Mouse (Mus musculus) brown adipose tissue, adult 24 weeks (tissue): ENCODE data around the gene Dot1l. TPM values are rescaled to one million over a fixed set of nuclear protein-coding genes. Genes with fewer than 3 reads are reported as not detected.

Experiments used
- H3K27ac ChIP-seq: fragments of 200-500 bp; replicated peaks from 2 replicates; pipeline ENCODE4 v1.5.1; 2012; ENCODE audit warnings: low read depth, mild to moderate bottlenecking, low read length
- H3K4me1 ChIP-seq: fragments of 200-500 bp; 2 replicates; pipeline ENCODE4 v1.6.1; 2012; ENCODE audit warnings: low read length, mixed read lengths; ENCODE audit not compliant: control insufficient read depth, insufficient read depth, insufficient read length
- H3K4me3 ChIP-seq: fragments of 200-500 bp; 2 replicates; pipeline ENCODE4 v1.5.1; 2012; ENCODE audit warnings: low read depth, mild to moderate bottlenecking, low read length, moderate library complexity; ENCODE audit not compliant: insufficient read depth
- polyA plus RNA-seq: library from polyadenylated mRNA; stranded (reverse); fragments of >200 nt; gene quantifications from 2 replicates; pipeline ENCODE4 v1.2.4, GENCODE M21; 2012; ENCODE audit not compliant: missing spikeins, insufficient read depth, insufficient read length

The Dot1l gene
- polyA plus RNA-seq, 1 experiment: 11.5 TPM

- H3K27ac ChIP-seq: no peak overlapping the region
- H3K4me1 ChIP-seq: no peaks in the 10 kb centered on the region
- no peak overlapping the region for H3K4me3 ChIP-seq
These were observed 82.8 kb downstream of the Dot1l start for GRCm38 (mm10) chr10:80837827-80838226.

- H3K4me3 ChIP-seq: no peak overlapping the region
- H3K4me1 ChIP-seq: no peaks in the 10 kb centered on the region
- H3K27ac ChIP-seq: no peak overlapping the region
These were observed 83.4 kb downstream of the Dot1l start for GRCm38 (mm10) chr10:80838346-80838912.

- Histone ChIP-seq H3K4me3 (no peak overlapping the region), H3K27ac (no peak overlapping the region), H3K4me1 (no peaks in the 10 kb centered on the region; the same call in 1 of the 2 replicates)
These were observed 84.8 kb downstream of the Dot1l start for GRCm38 (mm10) chr10:80839848-80840247.

- H3K4me1 ChIP-seq: no peaks in the 10 kb centered on the region; the same call in 1 of the 2 replicates
These were observed 86.7 kb downstream of the Dot1l start for GRCm38 (mm10) chr10:80841685-80842084.

GRCm38 (mm10) chr10:80842334-80842733 is 87.3 kb downstream of the Dot1l start:
- no peak overlapping the region for H3K4me3 ChIP-seq
- no peaks in the 10 kb centered on the region; the same call in 1 of the 2 replicates for H3K4me1 ChIP-seq
- no peak overlapping the region for H3K27ac ChIP-seq

More at GRCm38 (mm10) chr10:80841685-80842084, 86.7 kb downstream of the Dot1l start:
- no peak overlapping the region for H3K27ac ChIP-seq
- no peak overlapping the region for H3K4me3 ChIP-seq

GRCm38 (mm10) chr10:80843087-80843930 is 88.3 kb downstream of the Dot1l start:
- Histone ChIP-seq H3K27ac (no peak overlapping the region), H3K4me1 (no peaks in the 10 kb centered on the region; the same call in 1 of the 2 replicates), H3K4me3 (no peak overlapping the region)

- Histone ChIP-seq H3K4me3 (no peak within 1 kb of the TSS; the same call in 1 of the 2 replicates), H3K27ac (no peak within 1 kb of the TSS), H3K4me1 (no peaks in the 10 kb centered on the region; the same call in 1 of the 2 replicates)
These were observed 89.0 kb downstream of the Dot1l start, which contains the start of gene Lingo3 for GRCm38 (mm10) chr10:80843931-80844547. Gene Lingo3 (minus strand): TSS chr10:80844039.

Other genes starting within 250 kb of the Dot1l start
- gene Atp8b3, start 216.1 kb upstream of the Dot1l start, polyA plus RNA-seq: not detected in 2 replicates
- gene Rexo1, start 193.6 kb upstream of the Dot1l start, polyA plus RNA-seq: 10.8 and 13.8 TPM in 2 replicates
- gene Klf16, start 177.9 kb upstream of the Dot1l start, polyA plus RNA-seq: 4.1 and 4.2 TPM in 2 replicates
- gene Abhd17a, start 164.9 kb upstream of the Dot1l start, polyA plus RNA-seq: 76.3 and 81.6 TPM in 2 replicates
- 14.6 and 16.2 TPM in 2 replicates for gene Scamp4, start 152.3 kb upstream of the Dot1l start, polyA plus RNA-seq
- 1.0 TPM in 1 of 2 replicates, not detected in the other for gene Adat3, start 152.3 kb upstream of the Dot1l start, polyA plus RNA-seq
- gene Gm49322, start 149.2 kb upstream of the Dot1l start, polyA plus RNA-seq: 0.67 and 0.75 TPM in 2 replicates
- 50.9 and 67.7 TPM in 2 replicates for gene Csnk1g2, start 132.4 kb upstream of the Dot1l start, polyA plus RNA-seq
- 20.6 and 33.9 TPM in 2 replicates for gene Btbd2, start 98.1 kb upstream of the Dot1l start, polyA plus RNA-seq
- 313 and 519 TPM in 2 replicates for gene Mknk2, start 77.1 kb upstream of the Dot1l start, polyA plus RNA-seq
- 5.2 and 12.0 TPM in 2 replicates for gene Mob3a, start 53.2 kb upstream of the Dot1l start, polyA plus RNA-seq
- 2.5 and 5.0 TPM in 2 replicates for gene Izumo4, start 53.0 kb upstream of the Dot1l start, polyA plus RNA-seq
- gene Ap3d1, start 12.9 kb upstream of the Dot1l start, polyA plus RNA-seq: 35.0 and 40.9 TPM in 2 replicates
- gene Sf3a2, start 43.0 kb downstream of the Dot1l start, polyA plus RNA-seq: 12.1 and 15.3 TPM in 2 replicates
- 30.2 and 40.5 TPM in 2 replicates for gene Plekhj1, start 43.4 kb downstream of the Dot1l start, polyA plus RNA-seq
- gene Amh, start 50.0 kb downstream of the Dot1l start, polyA plus RNA-seq: not detected in 2 replicates
- gene Jsrp1, start 58.3 kb downstream of the Dot1l start, polyA plus RNA-seq: 2.4 and 4.9 TPM in 2 replicates
- gene Oaz1, start 71.5 kb downstream of the Dot1l start, polyA plus RNA-seq: 447 and 892 TPM in 2 replicates
- not detected in 2 replicates for gene Lingo3, start 88.8 kb downstream of the Dot1l start, polyA plus RNA-seq
- 55.6 and 61.3 TPM in 2 replicates for gene Lsm7, start 100.0 kb downstream of the Dot1l start, polyA plus RNA-seq
- 8.7 and 14.0 TPM in 2 replicates for gene Sppl2b, start 100.1 kb downstream of the Dot1l start, polyA plus RNA-seq
- not detected in 2 replicates for gene Tmprss9, start 116.6 kb downstream of the Dot1l start, polyA plus RNA-seq
- gene Timm13, start 145.8 kb downstream of the Dot1l start, polyA plus RNA-seq: 319 and 342 TPM in 2 replicates
- 1.9 and 4.9 TPM in 2 replicates for gene Lmnb2, start 163.0 kb downstream of the Dot1l start, polyA plus RNA-seq
- gene Gadd45b, start 174.9 kb downstream of the Dot1l start, polyA plus RNA-seq: 7.2 and 10.3 TPM in 2 replicates